Mouse (Mus musculus): ENCODE results near the gene Cd151.

DNA sequence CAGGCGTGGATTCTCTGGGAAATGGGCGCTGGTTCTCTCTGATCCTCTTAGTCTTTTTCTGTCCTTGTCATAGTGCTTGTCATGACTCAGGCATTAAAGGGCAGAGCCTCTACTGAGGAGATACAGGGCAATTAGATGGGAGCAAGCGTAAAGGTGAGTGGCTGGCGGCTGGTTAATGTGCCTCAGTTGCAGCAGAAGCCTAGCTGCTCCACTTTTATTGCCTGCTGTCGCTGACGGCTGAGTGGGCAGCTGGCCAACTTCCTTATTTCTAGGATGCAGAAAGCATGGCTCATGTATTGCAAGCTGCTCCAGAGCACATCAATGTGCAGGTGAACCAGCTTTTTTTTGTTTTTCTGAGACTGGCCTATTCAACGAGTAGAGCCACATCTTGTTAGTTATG lies 48.2 kb upstream of the Cd151 start:
- TF ChIP-seq CTCF (IDR thresholded peaks at IDR 0.05; ENCODE audit: borderline replicate concordance, extremely low read depth, insufficient read depth, insufficient read length) (no peak), POLR2A (IDR thresholded peaks at IDR 0.05; ENCODE audit: borderline replicate concordance, extremely low read depth, insufficient read depth, insufficient read length, poor library complexity, severe bottlenecking) (no peak)

All from brain, embryonic 14.5 days (tissue).